Mouse (Mus musculus): ENCODE results near the gene Mxd3. TPM values are rescaled to one million over a fixed set of nuclear protein-coding genes. Genes with fewer than 3 reads are reported as not detected.

Gene Mxd3
- polyA plus RNA-seq, 1 experiment from 2014 or later: 15.6 TPM

DNA sequence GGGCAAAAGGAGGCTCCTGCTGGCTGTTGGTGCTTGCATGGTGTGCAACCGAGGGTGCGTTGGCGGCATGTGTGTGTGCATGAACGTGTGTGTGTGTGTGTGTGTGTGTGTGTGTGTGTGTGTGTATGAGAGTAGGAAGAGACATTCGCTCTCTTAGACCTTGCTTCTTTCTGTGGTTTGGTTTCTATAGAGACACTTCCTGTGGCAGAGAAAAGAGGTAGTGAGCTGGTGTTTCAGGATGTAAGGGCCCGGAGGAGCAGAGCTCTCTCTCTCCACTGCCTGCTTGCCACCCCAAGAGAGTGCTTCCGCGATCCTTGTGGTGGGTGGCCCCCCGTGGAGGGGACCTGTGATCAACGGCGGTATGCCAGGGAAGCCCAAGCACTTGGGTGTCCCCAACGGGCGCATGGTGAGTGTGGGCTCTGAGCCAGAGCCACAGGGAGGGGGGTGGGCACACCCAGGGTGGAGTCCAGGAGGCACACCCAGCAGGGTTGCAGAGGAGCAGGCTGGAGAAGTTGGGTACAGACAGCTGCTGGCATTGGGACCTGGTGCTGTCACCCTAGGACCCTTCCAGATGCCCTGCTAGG lies 40.0 kb upstream of the Mxd3 start, which contains the start of gene Rgs14:
TSS of gene Rgs14 (plus strand) at position 202 of the 584 bp plus-strand sequence.
- Histone ChIP-seq H3K9ac (ENCODE audit: low read depth, low read length) (peak within 1 kb of the TSS; percentile 58; the same call in 1 of the 2 replicates), H3K36me3 (ENCODE audit: control insufficient read depth, insufficient read depth, low read length) (no peaks in the 10 kb centered on the region), H3K4me3 (ENCODE audit: low read depth, low read length) (peak within 1 kb of the TSS; percentile 32), H3K27ac (ENCODE audit: low read depth, low read length) (peak within 1 kb of the TSS; percentile 5; the same call in 1 of the 2 replicates), H3K27me3 (replicated peaks; ENCODE audit: control insufficient read depth, insufficient read depth, low read length) (no peaks in the 10 kb centered on the region; the same call in 1 of the 2 replicates), H3K4me2 (peak within 1 kb of the TSS; percentile 61), H3K9me3 (ENCODE audit: control insufficient read depth, low read length) (no peaks in the 10 kb centered on the region), H3K4me1 (replicated peaks; ENCODE audit: control insufficient read depth, insufficient read depth, low read length) (peaks cover 12% of the 10 kb centered on the region)
- ATAC-seq (replicated peaks; ENCODE audit: low FRiP score) (peak; percentile 82), DNase-seq (ENCODE audit: low spot score) (peak; percentile 48)
- WGBS: 27% methylated on average over 13 of the region's 13 CpGs

DNA sequence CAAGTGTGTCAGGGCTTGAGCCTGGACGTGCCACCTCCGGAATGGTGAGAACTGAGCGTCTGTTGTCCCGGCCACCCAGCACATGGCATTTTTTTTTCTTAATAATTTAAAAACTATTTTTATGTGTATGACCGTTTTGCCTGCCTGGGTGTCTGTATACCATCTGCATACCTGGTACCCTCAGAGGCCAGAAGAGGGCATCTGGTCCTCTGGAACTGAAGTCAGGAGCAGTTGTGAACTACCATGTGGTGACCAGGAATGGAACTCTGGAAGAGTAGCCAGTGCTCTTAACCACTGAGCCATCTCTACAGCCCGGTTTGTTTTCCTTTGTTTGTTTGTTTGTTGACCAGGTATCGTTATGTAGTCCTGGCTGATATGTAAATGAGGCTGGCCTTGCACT lies 38.8 kb upstream of the Mxd3 start:
- DNase-seq (ENCODE audit: low spot score) (no peak), ATAC-seq (replicated peaks; ENCODE audit: low FRiP score) (no peak)
- 72% methylated on average over 7 of the region's 7 CpGs for WGBS
- H3K36me3 ChIP-seq (ENCODE audit: control insufficient read depth, insufficient read depth, low read length): no peaks in the 10 kb centered on the region
- H3K4me1 ChIP-seq (replicated peaks; ENCODE audit: control insufficient read depth, insufficient read depth, low read length): peaks cover 12% of the 10 kb centered on the region
- H3K4me2 ChIP-seq: no peak overlapping the region
- no peak overlapping the region for H3K9ac ChIP-seq (ENCODE audit: low read depth, low read length)
- no peak overlapping the region for H3K27ac ChIP-seq (ENCODE audit: low read depth, low read length)
- H3K4me3 ChIP-seq (ENCODE audit: low read depth, low read length): no peak overlapping the region
- no peaks in the 10 kb centered on the region; the same call in 1 of the 2 replicates for H3K27me3 ChIP-seq (replicated peaks; ENCODE audit: control insufficient read depth, insufficient read depth, low read length)
- no peaks in the 10 kb centered on the region for H3K9me3 ChIP-seq (ENCODE audit: control insufficient read depth, low read length)

DNA sequence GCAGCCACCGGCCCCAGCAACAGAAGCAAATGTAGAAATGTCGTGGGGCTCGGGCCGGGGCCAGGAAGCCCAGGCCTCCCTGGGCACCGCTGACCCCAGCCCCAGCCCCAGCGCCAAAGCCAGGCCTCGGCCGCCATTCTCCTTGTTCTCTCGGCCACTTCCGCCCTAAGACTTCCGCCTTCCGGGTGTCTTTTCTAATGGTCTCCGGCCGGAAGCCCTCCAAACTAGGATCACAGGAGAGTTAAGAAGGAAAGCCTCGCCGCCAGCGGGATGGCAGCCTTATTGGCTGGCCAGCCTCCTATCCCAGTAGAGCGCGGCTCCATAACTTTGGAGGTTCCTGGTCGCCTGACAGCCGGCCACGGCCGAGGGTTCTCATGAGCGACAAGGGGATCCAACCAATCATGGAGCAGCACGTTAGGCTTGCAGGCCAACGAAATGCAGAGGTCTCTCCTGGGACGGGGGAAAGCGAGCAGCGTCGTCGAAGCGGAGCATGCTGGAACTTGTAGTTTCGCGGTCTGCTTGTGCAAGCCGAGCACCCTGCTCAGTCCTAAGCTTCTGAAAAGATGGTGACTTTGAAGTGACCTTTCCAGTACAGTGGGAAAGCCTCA lies 32.9 kb upstream of the Mxd3 start, which contains the start of gene Lman2:
TSS of gene Lman2 (minus strand) at position 331 of the 608 bp plus-strand sequence.
- peak within 1 kb of the TSS; percentile 89 for H3K9ac ChIP-seq (ENCODE audit: low read depth, low read length)
- H3K4me2 ChIP-seq: peak within 1 kb of the TSS; percentile 83
- peak within 1 kb of the TSS; percentile 90 for H3K27ac ChIP-seq (ENCODE audit: low read depth, low read length)
- H3K27me3 ChIP-seq (replicated peaks; ENCODE audit: control insufficient read depth, insufficient read depth, low read length): no peaks in the 10 kb centered on the region
- under 1% methylated on average over 35 of the region's 35 CpGs for WGBS
- H3K4me1 ChIP-seq (replicated peaks; ENCODE audit: control insufficient read depth, insufficient read depth, low read length): peaks cover 19% of the 10 kb centered on the region
- DNase-seq (ENCODE audit: low spot score): peak; percentile 94
- ATAC-seq (replicated peaks; ENCODE audit: low FRiP score): peak; percentile 97
- peak within 1 kb of the TSS; percentile 91 for H3K4me3 ChIP-seq (ENCODE audit: low read depth, low read length)
- H3K36me3 ChIP-seq (ENCODE audit: control insufficient read depth, insufficient read depth, low read length): peaks cover 20% of the 10 kb centered on the region
- no peaks in the 10 kb centered on the region for H3K9me3 ChIP-seq (ENCODE audit: control insufficient read depth, low read length)

DNA sequence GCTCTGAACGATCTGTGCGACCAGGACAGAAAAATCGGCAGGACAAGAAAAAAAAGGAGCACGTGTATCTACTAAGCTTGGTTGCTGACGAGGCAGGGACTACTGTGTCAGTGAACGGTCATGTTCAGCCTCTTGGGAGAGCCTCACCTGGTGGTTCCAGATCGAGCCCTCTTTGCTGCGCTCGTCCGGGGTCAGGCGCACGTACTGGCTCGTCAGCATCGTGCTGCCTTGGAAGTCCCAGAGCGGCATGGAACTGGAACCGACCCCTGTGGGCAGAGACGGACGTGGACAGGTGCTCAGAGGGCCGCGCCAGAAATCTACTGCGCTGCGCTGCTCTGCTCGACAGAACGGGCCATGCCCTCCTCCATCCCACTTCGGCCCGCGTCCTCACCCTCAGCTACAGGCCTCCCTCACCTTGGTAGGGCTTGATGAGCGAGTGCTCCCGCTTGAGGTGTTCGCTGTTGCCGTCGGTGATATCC lies 32.4 kb upstream of the Mxd3 start:
- 1% methylated on average over 32 of the region's 32 CpGs for WGBS
- DNase-seq (ENCODE audit: low spot score): peak; percentile 52
- peak; percentile 33 for ATAC-seq (replicated peaks; ENCODE audit: low FRiP score)

DNA sequence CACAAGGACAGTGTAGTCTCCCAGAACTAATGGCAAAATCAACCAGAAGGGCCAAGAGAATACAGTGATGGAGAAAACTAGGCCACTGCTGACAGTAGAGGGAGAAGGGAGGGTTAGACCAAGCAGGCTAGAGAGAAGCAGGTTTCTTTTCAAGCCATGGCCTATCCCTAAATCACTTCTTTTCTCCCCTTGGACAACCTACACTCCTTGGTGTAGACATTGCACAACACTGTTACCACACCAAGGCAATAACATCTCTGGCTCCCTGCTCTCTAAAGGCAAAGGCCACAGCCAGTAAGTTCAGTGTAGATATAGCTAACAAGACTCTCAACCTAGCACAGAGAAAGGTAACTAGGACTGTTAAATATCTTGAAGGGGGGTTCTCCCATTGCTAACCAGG lies 31.5 kb upstream of the Mxd3 start:
- H3K4me2 ChIP-seq: peak overlapping the region; percentile 83
- H3K4me1 ChIP-seq (replicated peaks; ENCODE audit: control insufficient read depth, insufficient read depth, low read length): peaks cover 19% of the 10 kb centered on the region
- ATAC-seq (replicated peaks; ENCODE audit: low FRiP score): no peak
- H3K27ac ChIP-seq (ENCODE audit: low read depth, low read length): no peak overlapping the region
- H3K9ac ChIP-seq (ENCODE audit: low read depth, low read length): peak overlapping the region; percentile 89
- peak overlapping the region; percentile 91 for H3K4me3 ChIP-seq (ENCODE audit: low read depth, low read length)
- no peak for DNase-seq (ENCODE audit: low spot score)
- H3K27me3 ChIP-seq (replicated peaks; ENCODE audit: control insufficient read depth, insufficient read depth, low read length): no peaks in the 10 kb centered on the region
- H3K36me3 ChIP-seq (ENCODE audit: control insufficient read depth, insufficient read depth, low read length): peaks cover 30% of the 10 kb centered on the region
- no peaks in the 10 kb centered on the region for H3K9me3 ChIP-seq (ENCODE audit: control insufficient read depth, low read length)

More for the DNA sequence above, 32.4 kb upstream of the Mxd3 start:
- peak overlapping the region; percentile 83 for H3K4me2 ChIP-seq
- no peaks in the 10 kb centered on the region for H3K9me3 ChIP-seq (ENCODE audit: control insufficient read depth, low read length)
- no peaks in the 10 kb centered on the region for H3K27me3 ChIP-seq (replicated peaks; ENCODE audit: control insufficient read depth, insufficient read depth, low read length)
- peaks cover 19% of the 10 kb centered on the region for H3K4me1 ChIP-seq (replicated peaks; ENCODE audit: control insufficient read depth, insufficient read depth, low read length)
- peak overlapping the region; percentile 89 for H3K9ac ChIP-seq (ENCODE audit: low read depth, low read length)
- peak overlapping the region; percentile 91 for H3K4me3 ChIP-seq (ENCODE audit: low read depth, low read length)
- peak overlapping the region; percentile 90 for H3K27ac ChIP-seq (ENCODE audit: low read depth, low read length)
- H3K36me3 ChIP-seq (ENCODE audit: control insufficient read depth, insufficient read depth, low read length): peaks cover 25% of the 10 kb centered on the region

DNA sequence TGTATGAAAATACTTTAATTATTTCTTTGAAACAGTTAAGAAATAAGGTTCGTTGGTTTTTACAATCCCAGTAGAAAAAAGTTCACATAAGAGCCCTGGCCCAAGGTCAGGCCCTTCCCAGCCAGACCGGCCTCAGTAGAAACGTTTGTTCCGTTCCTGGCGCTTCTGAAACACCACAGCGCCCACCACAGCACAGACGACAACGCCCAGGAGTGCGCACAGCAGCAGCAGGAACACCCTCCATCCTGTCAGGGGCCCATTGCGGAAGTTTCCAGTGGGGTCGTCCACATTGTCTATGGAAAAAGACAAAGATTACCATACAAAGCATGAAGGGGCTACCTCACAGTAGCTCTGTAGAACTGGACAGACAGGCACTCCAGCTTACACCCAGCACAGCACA lies 17.1 kb upstream of the Mxd3 start:
- DNase-seq (ENCODE audit: low spot score): no peak
- peaks cover 64% of the 10 kb centered on the region for H3K36me3 ChIP-seq (ENCODE audit: control insufficient read depth, insufficient read depth, low read length)

DNA sequence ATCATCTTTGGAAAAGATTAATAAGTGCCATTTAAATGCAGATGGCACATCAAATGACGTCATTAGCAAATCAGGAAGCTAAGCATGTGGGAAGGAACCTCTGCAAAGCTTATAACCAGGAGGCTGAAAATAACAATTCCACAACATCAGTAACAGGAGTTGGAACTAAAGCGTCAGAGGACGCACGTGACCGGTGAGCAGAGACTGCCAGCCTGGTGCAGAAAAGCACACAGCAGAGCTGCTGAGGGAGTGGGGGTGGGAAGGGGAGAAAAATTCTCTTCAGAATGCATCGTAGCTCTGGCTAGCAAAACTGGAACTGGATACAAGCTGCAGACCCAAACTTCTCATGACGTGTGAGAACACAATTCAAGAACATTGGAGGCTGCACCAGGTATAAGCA lies 14.7 kb upstream of the Mxd3 start:
- no peak overlapping the region for H3K27ac ChIP-seq (ENCODE audit: low read depth, low read length)
- ATAC-seq (replicated peaks; ENCODE audit: low FRiP score) (no peak), DNase-seq (ENCODE audit: low spot score) (no peak)
- peaks cover 43% of the 10 kb centered on the region for H3K36me3 ChIP-seq (ENCODE audit: control insufficient read depth, insufficient read depth, low read length)
- H3K4me1 ChIP-seq (replicated peaks; ENCODE audit: control insufficient read depth, insufficient read depth, low read length): no peaks in the 10 kb centered on the region
- H3K27me3 ChIP-seq (replicated peaks; ENCODE audit: control insufficient read depth, insufficient read depth, low read length): no peaks in the 10 kb centered on the region
- 89% methylated on average over 7 of the region's 7 CpGs for WGBS
- H3K4me3 ChIP-seq (ENCODE audit: low read depth, low read length): no peak overlapping the region
- H3K4me2 ChIP-seq: no peak overlapping the region
- H3K9me3 ChIP-seq (ENCODE audit: control insufficient read depth, low read length): no peaks in the 10 kb centered on the region
- H3K9ac ChIP-seq (ENCODE audit: low read depth, low read length): no peak overlapping the region

More for the DNA sequence above, 17.1 kb upstream of the Mxd3 start:
- Histone ChIP-seq H3K27me3 (replicated peaks; ENCODE audit: control insufficient read depth, insufficient read depth, low read length) (no peaks in the 10 kb centered on the region), H3K27ac (ENCODE audit: low read depth, low read length) (no peak overlapping the region), H3K4me1 (replicated peaks; ENCODE audit: control insufficient read depth, insufficient read depth, low read length) (no peaks in the 10 kb centered on the region), H3K9ac (ENCODE audit: low read depth, low read length) (no peak overlapping the region), H3K9me3 (ENCODE audit: control insufficient read depth, low read length) (no peaks in the 10 kb centered on the region), H3K4me3 (ENCODE audit: low read depth, low read length) (no peak overlapping the region), H3K4me2 (no peak overlapping the region)
- no peak for ATAC-seq (replicated peaks; ENCODE audit: low FRiP score)
- WGBS: 85% methylated on average over 11 of the region's 11 CpGs

DNA sequence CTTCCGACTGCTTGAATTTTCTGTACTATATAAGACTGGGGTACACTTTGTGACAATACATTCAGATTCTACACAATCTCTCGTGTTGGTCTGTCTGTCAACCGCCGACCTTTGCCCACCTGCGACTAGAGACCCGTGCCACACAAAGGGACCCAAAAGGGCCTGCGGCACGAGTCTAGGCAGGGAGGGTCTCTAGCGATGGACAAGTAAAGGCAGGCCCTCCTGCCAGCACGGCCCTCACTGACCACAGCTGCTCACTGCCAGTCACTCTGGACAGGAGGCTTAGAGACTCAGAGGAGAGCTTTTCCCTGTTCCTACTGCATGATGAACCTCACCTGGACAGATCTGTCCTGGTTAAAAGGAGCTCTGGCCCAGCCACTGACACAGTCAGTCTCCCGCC lies 12.8 kb upstream of the Mxd3 start:
- no peaks in the 10 kb centered on the region for H3K9me3 ChIP-seq (ENCODE audit: control insufficient read depth, low read length)
- 36% methylated on average over 11 of the region's 11 CpGs for WGBS
- 0 out of 2 replicates have a peak, but pooled peaks cover 2% of the 10 kb centered on the region for H3K4me1 ChIP-seq (replicated peaks; ENCODE audit: control insufficient read depth, insufficient read depth, low read length)
- H3K27ac ChIP-seq (ENCODE audit: low read depth, low read length): no peak overlapping the region
- ATAC-seq (replicated peaks; ENCODE audit: low FRiP score) (no peak), DNase-seq (ENCODE audit: low spot score) (no peak)
- no peak overlapping the region for H3K4me2 ChIP-seq
- peaks cover 28% of the 10 kb centered on the region for H3K36me3 ChIP-seq (ENCODE audit: control insufficient read depth, insufficient read depth, low read length)
- H3K9ac ChIP-seq (ENCODE audit: low read depth, low read length): no peak overlapping the region
- H3K27me3 ChIP-seq (replicated peaks; ENCODE audit: control insufficient read depth, insufficient read depth, low read length): no peaks in the 10 kb centered on the region
- H3K4me3 ChIP-seq (ENCODE audit: low read depth, low read length): no peak overlapping the region
